In the genomic region with DNA sequence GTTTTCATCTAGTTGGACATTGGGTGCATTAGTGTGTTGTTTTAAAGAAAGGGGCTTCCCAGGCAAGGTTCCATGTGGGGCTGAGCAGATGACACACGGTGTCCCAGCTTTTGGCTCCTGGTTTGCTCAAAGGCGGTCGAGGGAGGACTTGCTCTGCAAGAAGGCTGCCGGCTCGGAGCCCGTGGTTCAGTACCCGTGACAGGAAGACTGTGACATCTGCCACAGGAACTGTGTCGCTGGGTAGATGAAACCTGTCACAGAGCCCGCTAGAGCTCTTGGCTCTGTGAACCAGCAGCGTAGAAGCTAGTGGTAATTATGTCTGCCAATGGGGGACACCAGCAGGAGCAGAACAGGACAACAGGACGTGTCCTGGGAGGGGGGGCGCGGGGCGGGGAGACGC, we compare ENCODE assay signal across 16 mouse cellular contexts. TPM values are rescaled to one million over a fixed set of nuclear protein-coding genes. Genes with fewer than 3 reads are reported as not detected.
DNase-seq lines count a peak whose midpoint lies in the region; ATAC-seq lines count a peak whose summit lies in the region.
"Had no signal": no experiment of that assay in that cellular context is flagged by ENCODE, and none has a peak within 500 bp of the region (broad histone marks: within the 10 kb centered on the region; RNA-seq: fewer than 3 reads in every experiment).

No protein-coding gene starts in this region.

- peak; percentile 62 for DNase-seq in layer of hippocampus, adult 9-11 months
- no peak for DNase-seq in layer of hippocampus, postnatal 25 days (ENCODE audit: extremely low spot score in 1 of 2, low spot score in 1 of 2)
- peak; percentile 68 for DNase-seq in cerebellum, adult 11 months
- DNase-seq in cerebellum, postnatal 25 days: peak; percentile 68 to 74
- DNase-seq in thymus, postnatal 10 days (ENCODE audit: low spot score in 2 of 2): peak; percentile 34 to 53
- no peak for DNase-seq in urinary bladder, postnatal 10 days (ENCODE audit: low spot score)
- DNase-seq in urinary bladder, adult 18-20 months (ENCODE audit: low spot score in 2 of 2): no peak
- no peak for DNase-seq in hindbrain, embryonic 14.5 days (ENCODE audit: low spot score)
- DNase-seq: kidney, adult 2 months had no signal

- H3K9ac ChIP-seq in hindbrain, embryonic 14.5 days: no peak overlapping the region
- H3K9ac ChIP-seq: hindbrain, embryonic 15.5 days had no signal

- H3K9me3 ChIP-seq in hindbrain, embryonic 14.5 days (ENCODE audit: control insufficient read depth, low read length): no peaks in the 10 kb centered on the region
- H3K9me3 ChIP-seq: hindbrain, embryonic 15.5 days had no signal

- H3K4me1 ChIP-seq in hindbrain, embryonic 14.5 days (replicated peaks; ENCODE audit: control insufficient read depth, insufficient read depth, low read length): peaks cover 25% of the 10 kb centered on the region

- H3K4me2 ChIP-seq in hindbrain, embryonic 14.5 days (replicated peaks): no peak overlapping the region
- H3K4me2 ChIP-seq: hindbrain, embryonic 15.5 days; liver, embryonic 11.5 days had no signal

- 65% methylated on average over 15 of the region's 15 CpGs for WGBS in hindbrain, embryonic 14.5 days

- no peak overlapping the region for H3K27ac ChIP-seq in hindbrain, embryonic 14.5 days
- H3K27ac ChIP-seq: stomach, postnatal 0 days had no signal

- no peak for ATAC-seq in hindbrain, embryonic 14.5 days (ENCODE audit: low FRiP score)
- ATAC-seq: lung, postnatal 0 days; Patski had no signal

- no peak overlapping the region for H3K4me3 ChIP-seq in hindbrain, embryonic 14.5 days (replicated peaks; ENCODE audit: low read length)
- H3K4me3 ChIP-seq: erythroblast, embryonic 14.5 days; hindbrain, embryonic 15.5 days; myocyte had no signal

- H3K27me3 ChIP-seq in hindbrain, embryonic 14.5 days (ENCODE audit: control insufficient read depth, insufficient read depth, low read length): no peaks in the 10 kb centered on the region
- H3K27me3 ChIP-seq: hindbrain, embryonic 15.5 days; Patski had no signal

- H3K36me3 ChIP-seq in hindbrain, embryonic 14.5 days (replicated peaks; ENCODE audit: control insufficient read depth, insufficient read depth): no peaks in the 10 kb centered on the region
- H3K36me3 ChIP-seq: hindbrain, embryonic 15.5 days had no signal

RNA-seq across cellular contexts. Expression of a gene that starts 42.8 kb away (rescaled TPM):
- 1 to 10 TPM; 5.1 to 8.1 TPM for total RNA-seq in layer of hippocampus, postnatal 25 days (2021)
- polyA plus RNA-seq in hindbrain, embryonic 14.5 days (2014; fragmentation: Nextera tagmentation; extraction: Ambion mirVana): 5.0 and 6.3 TPM in 2 replicates

RNA-seq across cellular contexts. Expression of a gene that starts 59.8 kb away (rescaled TPM):
- 10 to 100 TPM; 51.0 to 53.2 TPM for total RNA-seq in layer of hippocampus, postnatal 25 days (2021)
- 47.0 and 49.0 TPM in 2 replicates for polyA plus RNA-seq in hindbrain, embryonic 14.5 days (2014; fragmentation: Nextera tagmentation; extraction: Ambion mirVana)

Comparison
In these comparisons a context has a peak if more than half of its experiments do, and no peak if none do; other contexts are left out.
1. DNase-seq: peak in layer of hippocampus, adult 9-11 months (single experiment), cerebellum, adult 11 months (single experiment), cerebellum, postnatal 25 days (2 of 2) and thymus, postnatal 10 days (2 of 2); none in layer of hippocampus, postnatal 25 days (0 of 2), urinary bladder, postnatal 10 days (single experiment), urinary bladder, adult 18-20 months (0 of 2) and hindbrain, embryonic 14.5 days (single experiment).